Mouse (Mus musculus): ENCODE measurements at regions not wholly inside any gene's neighbourhood (a gene's known extent, or its start where the extent isn't known, plus 50 kb on each side); places are given as distances from the start of the nearest gene placed in this dataset.

GRCm38 (mm10) chr3:61073806-61074205 lies 71.2 kb downstream of the P2ry1 start:
- TF ChIP-seq CTCF (IDR thresholded peaks at IDR 0.05; ENCODE audit: low read depth) (no peak), EP300 (IDR thresholded peaks at IDR 0.05; ENCODE audit: low read depth) (no peak)
